Mouse (Mus musculus) C2C12 (cell line): Measurements from ENCODE around the gene Slc17a2.

Source experiments
- CTCF ChIP-seq: IDR thresholded peaks from one replicate; pipeline ENCODE4 v1.5.1; 2011; ENCODE audit not compliant: control insufficient read depth, insufficient read depth, insufficient read length
- MAX ChIP-seq: IDR thresholded peaks from one replicate; pipeline ENCODE4 v1.6.1; 2011; ENCODE audit warnings: mild to moderate bottlenecking, control low read depth
- USF1 ChIP-seq: IDR thresholded peaks from one replicate; pipeline ENCODE4 v1.6.1; 2011; ENCODE audit warnings: low read depth, mild to moderate bottlenecking, control low read depth, moderate library complexity

- TF ChIP-seq MAX (no peak), CTCF (no peak), USF1 (no peak)
Observed at GRCm38 (mm10) chr13:23779025-23779424, 27.8 kb upstream of the Slc17a2 start.
